Mouse (Mus musculus) cortical plate, adult 2 months (tissue): ENCODE data around the gene Map3k7.

Source experiments
- CTCF ChIP-seq: fragments of 200-500 bp; IDR thresholded peaks from 2 replicates; pipeline ENCODE4 v1.5.1; 2011; ENCODE audit warnings: mild to moderate bottlenecking, control low read depth, low read length; ENCODE audit not compliant: insufficient read depth; ENCODE audit errors: extremely low read depth
- POLR2A ChIP-seq: fragments of 200-500 bp; IDR thresholded peaks from 2 replicates; pipeline ENCODE4 v1.6.1; 2011; ENCODE audit warnings: mild to moderate bottlenecking, low read length, control low read depth; ENCODE audit not compliant: insufficient read depth; ENCODE audit errors: extremely low read depth

DNA sequence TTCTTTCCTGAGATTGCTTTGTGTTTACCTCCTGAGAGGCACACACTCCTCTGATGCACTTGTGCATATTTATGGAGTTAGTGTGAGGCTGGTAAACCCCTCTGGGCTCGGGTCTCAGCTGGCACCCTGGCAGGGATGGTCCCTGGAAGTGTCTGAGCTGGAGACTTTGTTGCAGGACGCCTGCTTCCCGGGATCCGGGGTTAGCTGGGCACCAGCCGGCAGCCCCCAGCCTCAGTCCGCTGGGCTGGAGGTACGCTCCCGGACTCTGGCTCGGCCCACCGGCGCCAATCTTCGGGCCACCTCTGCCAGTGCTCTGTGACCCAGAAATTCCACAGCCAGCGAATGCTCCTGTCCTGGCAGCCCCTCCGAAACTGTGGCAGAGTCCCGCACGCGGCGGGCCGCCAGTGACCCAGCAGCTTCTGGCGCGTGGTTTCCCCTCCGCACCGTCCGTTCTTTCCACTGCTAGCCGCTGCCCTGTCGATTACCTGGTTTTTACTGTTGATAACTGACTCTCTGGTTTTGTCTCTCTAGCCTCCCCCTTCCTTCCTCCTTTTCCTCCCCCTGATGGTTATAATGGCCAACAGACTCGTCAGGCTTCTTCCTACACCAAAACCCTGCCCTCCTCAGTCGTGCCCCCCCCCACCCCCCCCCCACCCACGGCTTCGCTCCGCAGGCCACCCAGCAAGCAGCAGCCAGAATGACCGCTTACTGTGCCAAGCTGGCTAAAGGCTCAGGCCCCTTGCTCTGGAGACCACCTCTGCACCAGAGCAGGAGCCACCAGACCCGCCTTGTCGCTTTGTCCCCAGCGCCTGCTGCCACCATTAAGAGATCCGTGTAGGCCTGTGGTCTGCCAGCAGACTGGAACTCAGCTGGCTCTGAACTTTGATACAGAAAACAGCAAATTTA is 26.3 kb upstream of the Map3k7 start:
- TF ChIP-seq CTCF (no peak), POLR2A (no peak)
